Mouse (Mus musculus) lung, embryonic 16.5 days (tissue): ENCODE measurements around the gene Mup20. TPM values are rescaled to one million over a fixed set of nuclear protein-coding genes. Genes with fewer than 3 reads are reported as not detected.
"Not testable (repeated sequence)": the region's sequence is repeated elsewhere in the genome, so short reads cannot be mapped to it uniquely, and the experiment has no call there.

Source experiments
- ATAC-seq: fragments of 200-750 bp; cut with Nextera tagmentation; 2 replicates; pipeline ENCODE4 v1.8.0; 2017; ENCODE audit warnings: low read depth, mild to moderate bottlenecking, moderate library complexity
- H3K27ac ChIP-seq: fragments of 300-500 bp; sonication (generic); 2 replicates; pipeline ENCODE4 v1.5.1; 2014; ENCODE audit warnings: mild to moderate bottlenecking, control low read depth, low read length
- H3K27me3 ChIP-seq: fragments of 300-500 bp; sonication (generic); 2 replicates; pipeline ENCODE4 v1.6.1; 2014; ENCODE audit warnings: low read depth, low read length, mixed read lengths; ENCODE audit not compliant: control insufficient read depth, insufficient read depth
- H3K36me3 ChIP-seq: fragments of 300-500 bp; sonication (generic); 2 replicates; pipeline ENCODE4 v1.6.1; 2014; ENCODE audit warnings: low read length; ENCODE audit not compliant: control insufficient read depth, insufficient read depth
- H3K4me1 ChIP-seq: fragments of 300-500 bp; sonication (generic); replicated peaks from 2 replicates; pipeline ENCODE4 v1.6.1; 2014; ENCODE audit warnings: low read length, mixed read lengths; ENCODE audit not compliant: control insufficient read depth, insufficient read depth
- H3K4me2 ChIP-seq: fragments of 300-500 bp; sonication (generic); 2 replicates; pipeline ENCODE4 v1.6.1; 2014; ENCODE audit warnings: low read depth, low read length, control low read depth
- H3K4me3 ChIP-seq: fragments of 300-500 bp; sonication (generic); 2 replicates; pipeline ENCODE4 v1.5.1; 2014; ENCODE audit warnings: mild to moderate bottlenecking, low read length, control low read depth
- H3K9ac ChIP-seq: fragments of 300-500 bp; sonication (generic); 2 replicates; pipeline ENCODE4 v1.6.1; 2014; ENCODE audit warnings: low read length, control low read depth
- H3K9me3 ChIP-seq: fragments of 300-500 bp; sonication (generic); 2 replicates; pipeline ENCODE4 v1.6.1; 2016; ENCODE audit warnings: low read length; ENCODE audit not compliant: control insufficient read depth
- WGBS: fragments of 180-500 bp; shearing (Covaris S2); extraction: QIAGEN DNeasy Blood & Tissue Kit; methylation state at CpG from one replicate; pipeline ENCODE4 v1.1.7; 2014; 5-methylcytosine and 5-hydroxymethylcytosine counted together
- polyA plus RNA-seq: library from polyadenylated mRNA; unstranded; fragments of >200 nt; fragmentation: Nextera tagmentation; extraction: Ambion mirVana; gene quantifications from 2 replicates; pipeline ENCODE4 v1.2.1, GENCODE M21; 2015

The Mup20 gene
- polyA plus RNA-seq = not detected in 2 replicates

- H3K27me3 ChIP-seq, H3K9me3 ChIP-seq, H3K27ac ChIP-seq, H3K9ac ChIP-seq, H3K4me1 ChIP-seq, H3K36me3 ChIP-seq, ATAC-seq, H3K4me2 ChIP-seq, H3K4me3 ChIP-seq: not testable (repeated sequence)
- 87% methylated on average over 2 of the region's 3 CpGs for WGBS
Measured at GRCm38 (mm10) chr4:62054058-62054457, at the start of gene Mup20. Mup20 (minus strand) TSS chr4:62054158.

- H3K4me1 ChIP-seq, H3K4me3 ChIP-seq, H3K4me2 ChIP-seq, H3K9ac ChIP-seq, H3K27ac ChIP-seq, H3K36me3 ChIP-seq, H3K9me3 ChIP-seq, ATAC-seq, H3K27me3 ChIP-seq: not testable (repeated sequence)
- 25% methylated on average over 1 of the region's 2 CpGs for WGBS
Measured at GRCm38 (mm10) chr4:62103366-62103765, 49.4 kb upstream of the Mup20 start.

GRCm38 (mm10) chr4:62087953-62088352, 34.0 kb upstream of the Mup20 start:
- H3K4me2 ChIP-seq = no peak overlapping the region
- no peaks in the 10 kb centered on the region for H3K4me1 ChIP-seq
- ATAC-seq = no peak
- no peak overlapping the region for H3K27ac ChIP-seq
- H3K27me3 ChIP-seq = no peaks in the 10 kb centered on the region
- H3K9me3 ChIP-seq = 0 out of 2 replicates have a peak, but pooled peaks cover 2% of the 10 kb centered on the region
- no peaks in the 10 kb centered on the region for H3K36me3 ChIP-seq
- no peak overlapping the region for H3K4me3 ChIP-seq
- WGBS = 77% methylated on average over 2 of the region's 2 CpGs
- no peak overlapping the region for H3K9ac ChIP-seq

- 68% methylated on average over 2 of the region's 2 CpGs for WGBS
- no peak for ATAC-seq
- 0 out of 2 replicates have a peak, but pooled peaks cover 2% of the 10 kb centered on the region for H3K9me3 ChIP-seq
Measured at GRCm38 (mm10) chr4:62087241-62087640, 33.3 kb upstream of the Mup20 start, which contains the start of gene Mup3. Mup3 (minus strand) TSS chr4:62087342.

GRCm38 (mm10) chr4:62082755-62083154, 28.8 kb upstream of the Mup20 start:
- Histone ChIP-seq H3K36me3 (no peaks in the 10 kb centered on the region), H3K9me3 (no peaks in the 10 kb centered on the region), H3K4me3 (no peak overlapping the region), H3K27me3 (no peaks in the 10 kb centered on the region), H3K9ac (no peak overlapping the region), H3K4me2 (no peak overlapping the region), H3K4me1 (no peaks in the 10 kb centered on the region), H3K27ac (no peak overlapping the region)
- ATAC-seq = no peak

More at GRCm38 (mm10) chr4:62087241-62087640, 33.3 kb upstream of the Mup20 start, which contains the start of gene Mup3:
- Histone ChIP-seq H3K4me2 (no peak within 1 kb of the TSS), H3K4me3 (no peak within 1 kb of the TSS), H3K4me1 (no peaks in the 10 kb centered on the region), H3K27me3 (no peaks in the 10 kb centered on the region), H3K9ac (no peak within 1 kb of the TSS), H3K27ac (no peak within 1 kb of the TSS), H3K36me3 (no peaks in the 10 kb centered on the region)

- Histone ChIP-seq H3K4me2 (no peak overlapping the region), H3K4me1 (no peaks in the 10 kb centered on the region), H3K4me3 (no peak overlapping the region), H3K27ac (no peak overlapping the region), H3K27me3 (no peaks in the 10 kb centered on the region), H3K36me3 (no peaks in the 10 kb centered on the region), H3K9ac (no peak overlapping the region), H3K9me3 (no peaks in the 10 kb centered on the region)
- 58% methylated on average over 3 of the region's 3 CpGs for WGBS
- no peak for ATAC-seq
Measured at GRCm38 (mm10) chr4:62075126-62075525, 21.2 kb upstream of the Mup20 start.

- H3K27me3 ChIP-seq, H3K9ac ChIP-seq, H3K9me3 ChIP-seq, ATAC-seq, H3K4me3 ChIP-seq, H3K36me3 ChIP-seq, H3K27ac ChIP-seq, H3K4me2 ChIP-seq, H3K4me1 ChIP-seq: not testable (repeated sequence)
- WGBS = 78% methylated on average over 2 of the region's 2 CpGs
Measured at GRCm38 (mm10) chr4:62054780-62055179, 822 bp upstream of the Mup20 start.

- WGBS = 73% methylated on average over 1 of the region's 1 CpGs
- Histone ChIP-seq H3K27ac (no peak overlapping the region), H3K36me3 (no peaks in the 10 kb centered on the region), H3K4me3 (no peak overlapping the region), H3K27me3 (no peaks in the 10 kb centered on the region), H3K9ac (no peak overlapping the region), H3K9me3 (no peaks in the 10 kb centered on the region), H3K4me1 (no peaks in the 10 kb centered on the region), H3K4me2 (no peak overlapping the region)
- no peak for ATAC-seq
Measured at GRCm38 (mm10) chr4:62026281-62026680, 27.7 kb downstream of the Mup20 start.

GRCm38 (mm10) chr4:62024256-62024959, 29.6 kb downstream of the Mup20 start:
- Histone ChIP-seq H3K4me2 (no peak overlapping the region), H3K9ac (no peak overlapping the region), H3K9me3 (no peaks in the 10 kb centered on the region), H3K4me1 (no peaks in the 10 kb centered on the region), H3K36me3 (no peaks in the 10 kb centered on the region), H3K27ac (no peak overlapping the region), H3K27me3 (no peaks in the 10 kb centered on the region), H3K4me3 (no peak overlapping the region)
- no peak for ATAC-seq
- WGBS = 55% methylated on average over 2 of the region's 2 CpGs
